Mouse (Mus musculus) kidney, adult 2 months (tissue): ENCODE results near the gene Gar1.

ENCODE experiments used
- CTCF ChIP-seq: fragments of 200-500 bp; conservative IDR thresholded peaks from 2 replicates; pipeline ENCODE4 v1.5.1; 2011; ENCODE audit warnings: low read depth, mild to moderate bottlenecking, control low read depth, low read length, moderate library complexity, mixed read lengths; ENCODE audit not compliant: insufficient read depth, insufficient read length
- POLR2A ChIP-seq: fragments of 200-500 bp; IDR thresholded peaks from one replicate; pipeline ENCODE4 v1.6.1; 2011; ENCODE audit warnings: low read depth, low read length, control low read depth

DNA sequence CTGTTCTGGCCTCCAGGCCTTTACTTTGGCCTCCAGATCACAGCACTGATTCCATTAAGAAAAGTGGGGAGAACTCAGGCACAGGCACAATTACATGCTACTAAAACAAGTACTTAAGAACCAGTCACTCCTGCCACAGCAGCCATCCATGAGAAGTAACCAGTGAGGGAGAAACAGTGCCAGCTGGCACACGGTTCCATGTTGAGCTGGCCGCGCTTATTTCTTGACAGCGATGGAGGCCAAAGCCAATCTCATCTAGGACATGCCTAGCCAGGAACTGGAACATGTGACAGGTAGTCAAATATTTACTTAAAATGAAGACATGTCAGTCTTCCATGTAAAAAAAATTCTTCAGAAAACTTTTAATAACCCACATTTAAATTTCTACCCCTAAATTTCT, 7.0 kb downstream of the Gar1 start:
- no peak for TF ChIP-seq CTCF
- TF ChIP-seq POLR2A, result no peak
